In the genomic region with DNA sequence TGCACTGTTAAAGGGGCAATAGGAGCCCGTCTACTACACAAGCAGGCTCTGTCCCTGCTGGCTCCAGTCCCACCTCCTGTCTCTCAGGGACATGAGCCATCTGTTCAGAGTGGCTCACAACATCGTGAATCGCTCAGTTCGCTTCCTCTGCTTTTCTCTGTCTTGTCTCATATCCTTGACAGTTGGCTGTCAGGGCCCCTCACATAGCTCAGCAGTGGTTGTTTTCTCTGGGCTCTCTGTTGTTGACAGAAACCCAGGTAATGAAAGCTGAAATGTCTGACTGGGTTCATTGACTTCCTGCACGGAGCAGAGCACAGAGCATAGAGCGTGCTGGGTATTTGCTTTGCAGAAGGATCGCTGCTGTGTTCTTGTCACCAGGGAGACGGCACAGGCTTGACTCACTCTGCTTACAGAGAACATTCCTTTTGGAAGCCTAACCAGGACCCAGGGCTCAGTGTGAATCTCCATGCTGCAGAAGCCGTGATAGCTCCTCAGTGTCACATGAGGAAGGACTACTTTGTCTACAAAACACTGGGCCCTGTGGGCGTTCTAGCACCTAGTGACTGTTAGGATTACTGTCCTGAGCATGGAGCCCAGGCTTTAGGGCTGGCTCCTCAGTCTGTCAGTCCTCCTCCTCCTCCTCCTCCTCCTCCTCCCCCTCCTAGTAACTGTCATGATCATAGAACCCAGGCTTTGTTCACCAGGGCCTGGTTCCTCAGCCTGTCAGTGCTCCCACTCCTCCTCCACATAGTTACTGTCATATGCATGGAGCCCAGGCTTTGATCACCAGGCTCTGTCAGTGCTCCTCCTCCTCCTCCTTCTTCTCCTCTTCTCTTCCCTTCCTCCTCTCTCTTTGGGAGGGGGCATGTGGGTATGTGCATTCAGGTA, we compare ENCODE assay signal across 8 mouse cellular contexts.
DNase-seq lines count a peak whose midpoint lies in the region; ATAC-seq lines count a peak whose summit lies in the region.

No protein-coding gene starts in this region.

- no peak overlapping the region for H3K4me3 ChIP-seq in hindbrain, embryonic 15.5 days

- H3K36me3 ChIP-seq in hindbrain, embryonic 15.5 days = no peaks in the 10 kb centered on the region

- no peak overlapping the region for H3K9ac ChIP-seq in hindbrain, embryonic 15.5 days

- peak overlapping the region; percentile 41 for H3K27ac ChIP-seq in hindbrain, embryonic 15.5 days (replicated peaks)

- H3K27me3 ChIP-seq in hindbrain, embryonic 15.5 days = no peaks in the 10 kb centered on the region

- H3K9me3 ChIP-seq in hindbrain, embryonic 15.5 days = no peaks in the 10 kb centered on the region

- no peaks in the 10 kb centered on the region; the same call in 1 of the 2 replicates for H3K4me1 ChIP-seq in hindbrain, embryonic 15.5 days (replicated peaks)

- WGBS in hindbrain, embryonic 15.5 days = 29% methylated on average over 10 of the region's 10 CpGs

- peak; percentile 46 for DNase-seq in 3T3-L1 (ENCODE audit: low read depth, low spot score)
- DNase-seq in cerebellum, adult 18-20 months = peak; percentile 86 to 90
- DNase-seq in gastrocnemius, adult 8-10 months (ENCODE audit: low spot score in 2 of 2) = peak; percentile 39 to 43
- DNase-seq in layer of hippocampus, postnatal 14 days (ENCODE audit: low spot score in 2 of 2) = peak; percentile 71 to 79
- DNase-seq in lung, postnatal 14 days = peak; percentile 75
- peak; percentile 57 for DNase-seq in right cerebral cortex, postnatal 25 days
- no peak for DNase-seq in thymus, postnatal 25 days

- H3K4me2 ChIP-seq in hindbrain, embryonic 15.5 days = no peak overlapping the region

- peak; percentile 92 for ATAC-seq in hindbrain, embryonic 15.5 days (ENCODE audit: low FRiP score, low read depth)
